In the genomic region with DNA sequence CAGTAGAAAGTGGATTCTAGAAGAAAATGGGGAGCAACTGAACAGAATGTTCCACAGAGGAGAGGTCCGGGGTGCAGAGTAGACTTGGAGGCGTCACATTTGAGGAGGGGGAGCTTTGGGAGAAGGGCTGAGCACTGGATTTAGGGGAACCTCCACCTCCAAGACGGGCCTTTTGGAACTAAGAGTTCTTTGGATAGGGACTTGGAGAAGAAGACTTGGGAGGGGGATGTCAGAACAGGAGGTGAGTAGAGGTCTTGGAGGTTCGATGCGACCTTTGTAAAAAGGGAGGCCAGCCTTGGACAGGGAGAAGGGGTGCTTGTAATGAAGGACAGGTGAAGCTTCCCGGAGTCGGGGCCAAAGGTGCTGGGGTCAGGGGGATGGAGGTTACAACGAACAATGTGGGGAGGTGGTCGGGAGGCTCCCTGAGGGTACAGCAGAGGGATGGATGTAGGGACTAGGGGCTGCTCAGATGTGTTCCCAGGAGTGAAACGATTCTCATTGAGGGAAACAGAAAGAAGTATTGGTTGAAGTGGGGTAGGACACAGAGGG, we compare ENCODE assay signal across 9 mouse cellular contexts. TPM values are rescaled to one million over a fixed set of nuclear protein-coding genes. Genes with fewer than 3 reads are reported as not detected.
DNase-seq lines count a peak whose midpoint lies in the region; ATAC-seq and TF ChIP-seq lines count a peak whose summit lies in the region.
"Had no signal": no experiment of that assay in that cellular context is flagged by ENCODE, and none has a peak within 500 bp of the region (broad histone marks: within the 10 kb centered on the region; RNA-seq: fewer than 3 reads in every experiment).

No protein-coding gene starts in this region.

- H3K9me3 ChIP-seq in embryonic facial prominence, embryonic 13.5 days, result no peaks in the 10 kb centered on the region
- H3K9me3 ChIP-seq in hindbrain, postnatal 0 days (ENCODE audit: low read length), result no peaks in the 10 kb centered on the region

- ATAC-seq in embryonic facial prominence, embryonic 13.5 days (ENCODE audit: insufficient number of reproducible peaks, insufficient read depth, low FRiP score, low TSS enrichment, low read depth), result no peak
- no peak for ATAC-seq in hindbrain, postnatal 0 days

- peaks cover 29% of the 10 kb centered on the region for H3K79me2 ChIP-seq in myocyte (ENCODE audit: control insufficient read depth, insufficient read depth)

- WGBS in embryonic facial prominence, embryonic 13.5 days, result 42% methylated on average over 10 of the region's 10 CpGs
- WGBS in hindbrain, postnatal 0 days, result 60% methylated on average over 10 of the region's 10 CpGs

- peak overlapping the region; percentile 64 for H3K4me3 ChIP-seq in layer of hippocampus, adult 2 months
- H3K4me3 ChIP-seq in embryonic facial prominence, embryonic 13.5 days, result peak overlapping the region; percentile 81
- peak overlapping the region; percentile 85 for H3K4me3 ChIP-seq in hindbrain, postnatal 0 days (ENCODE audit: low read length)
- H3K4me3 ChIP-seq in myocyte, result peak overlapping the region; percentile 77

- DNase-seq in layer of hippocampus, adult 2 months (ENCODE audit: low spot score in 2 of 2), result no peak
- DNase-seq in layer of hippocampus, adult 18-20 months (ENCODE audit: low spot score in 2 of 2), result no peak
- no peak for DNase-seq in hindbrain, postnatal 0 days (ENCODE audit: low spot score)
- DNase-seq in retina, postnatal 1 day, result no peak
- no peak for DNase-seq in spleen, postnatal 10 days (ENCODE audit: low spot score in 2 of 2)
- DNase-seq in kidney, postnatal 25 days, result no peak

- no peak for TF ChIP-seq POLR2A in myocyte (IDR thresholded peaks at IDR 0.05; ENCODE audit: insufficient read length, low read depth)

- H3K4me2 ChIP-seq in embryonic facial prominence, embryonic 13.5 days, result peak overlapping the region; percentile 96
- peak overlapping the region; percentile 97 for H3K4me2 ChIP-seq in hindbrain, postnatal 0 days (ENCODE audit: low read depth, low read length)
- H3K4me2 ChIP-seq in myocyte (ENCODE audit: low read depth), result peak overlapping the region; percentile 95

- peak overlapping the region; percentile 82 for H3K27ac ChIP-seq in layer of hippocampus, adult 2 months
- H3K27ac ChIP-seq in embryonic facial prominence, embryonic 13.5 days, result peak overlapping the region; percentile 60; the same call in 1 of the 2 replicates
- peak overlapping the region; percentile 75; the same call in 1 of the 2 replicates for H3K27ac ChIP-seq in hindbrain, postnatal 0 days

- peak overlapping the region; percentile 83 for H3ac ChIP-seq in myocyte (ENCODE audit: control insufficient read depth, insufficient read length)

- TF ChIP-seq CTCF in layer of hippocampus, adult 2 months (conservative IDR thresholded peaks at IDR 0.05), result no peak
- no peak for TF ChIP-seq CTCF in hindbrain, postnatal 0 days (IDR thresholded peaks at IDR 0.05; ENCODE audit: low read depth)

- peaks cover 20% of the 10 kb centered on the region for H3K4me1 ChIP-seq in embryonic facial prominence, embryonic 13.5 days
- peaks cover 7% of the 10 kb centered on the region for H3K4me1 ChIP-seq in hindbrain, postnatal 0 days (ENCODE audit: insufficient read depth, low read length)

- no peaks in the 10 kb centered on the region for H3K27me3 ChIP-seq in embryonic facial prominence, embryonic 13.5 days
- H3K27me3 ChIP-seq in hindbrain, postnatal 0 days (ENCODE audit: insufficient read depth, low read length), result no peaks in the 10 kb centered on the region
- H3K27me3 ChIP-seq in myocyte (ENCODE audit: control insufficient read depth, insufficient read depth, insufficient read length), result no peaks in the 10 kb centered on the region

- H3K9ac ChIP-seq in embryonic facial prominence, embryonic 13.5 days, result peak overlapping the region; percentile 92
- H3K9ac ChIP-seq in hindbrain, postnatal 0 days (replicated peaks; ENCODE audit: low read length), result peak overlapping the region; percentile 91

- H3K36me3 ChIP-seq in embryonic facial prominence, embryonic 13.5 days, result peaks cover 24% of the 10 kb centered on the region
- peaks cover 12% of the 10 kb centered on the region; the same call in 1 of the 2 replicates for H3K36me3 ChIP-seq in hindbrain, postnatal 0 days (ENCODE audit: insufficient read depth, low read length)
- no peaks in the 10 kb centered on the region for H3K36me3 ChIP-seq in myocyte (ENCODE audit: control insufficient read depth, insufficient read depth)

TF ChIP-seq in myocyte, 11 proteins besides CTCF, POLR2A, EP300 and RAD21:
- no peak for TF ChIP-seq MAX (IDR thresholded peaks at IDR 0.05; ENCODE audit: low read depth)
- no peak for TF ChIP-seq REST (IDR thresholded peaks at IDR 0.05; ENCODE audit: insufficient read depth, insufficient read length)
- TF ChIP-seq CEBPB (IDR thresholded peaks at IDR 0.05; ENCODE audit: insufficient read depth, poor library complexity, severe bottlenecking), result no peak
- no peak for TF ChIP-seq USF1 (IDR thresholded peaks at IDR 0.05; ENCODE audit: low read depth)
- TF ChIP-seq MYOG (IDR thresholded peaks at IDR 0.05; ENCODE audit: control insufficient read depth in 1 of 3, insufficient read depth in 1 of 3, insufficient read length in 2 of 3, low read depth in 2 of 3), result no peak
- no peak for TF ChIP-seq SRF (IDR thresholded peaks at IDR 0.05; ENCODE audit: control insufficient read depth, insufficient read length, low read depth)
- TF ChIP-seq TCF12 (IDR thresholded peaks at IDR 0.05; ENCODE audit: insufficient read depth, poor library complexity, severe bottlenecking), result no peak
- TF ChIP-seq E2F4 (IDR thresholded peaks at IDR 0.05; ENCODE audit: insufficient read depth), result no peak
- TF ChIP-seq TCF3 (IDR thresholded peaks at IDR 0.05; ENCODE audit: insufficient read length, low read depth), result no peak
- TF ChIP-seq MYOD1 (IDR thresholded peaks at IDR 0.05; ENCODE audit: control insufficient read depth in 1 of 3, insufficient read length in 2 of 3, low read depth in 2 of 3), result no peak
- no peak for TF ChIP-seq POLR2AphosphoS2 (IDR thresholded peaks at IDR 0.05; ENCODE audit: insufficient read length, low read depth)

RNA-seq across cellular contexts. Expression of a gene that starts 0.9 kb away (rescaled TPM):
- total RNA-seq in layer of hippocampus, adult 2 months (2021), result 100 to 1,000 TPM; 237 to 271 TPM
- total RNA-seq in layer of hippocampus, adult 18-20 months (2021), result 100 to 1,000 TPM; 257 to 266 TPM
- 272 and 278 TPM in 2 replicates for polyA plus RNA-seq in embryonic facial prominence, embryonic 13.5 days (2015; fragmentation: Nextera tagmentation; extraction: Ambion mirVana)
- 556 and 619 TPM in 2 replicates for total RNA-seq in hindbrain, postnatal 0 days (2014; rRNA removed)
- polyA plus RNA-seq in hindbrain, postnatal 0 days (2015; fragmentation: Nextera tagmentation; extraction: Ambion mirVana), result 501 and 524 TPM in 2 replicates
- 247 TPM for polyA plus RNA-seq in myocyte (2012; fragmentation: generic; extraction: Trizol)

RNA-seq across cellular contexts. Expression of a gene that starts 17.4 kb away (rescaled TPM):
- total RNA-seq in layer of hippocampus, adult 2 months (2021), result not detected
- total RNA-seq in layer of hippocampus, adult 18-20 months (2021), result not detected
- polyA plus RNA-seq in embryonic facial prominence, embryonic 13.5 days (2015; fragmentation: Nextera tagmentation; extraction: Ambion mirVana), result not detected in 2 replicates
- not detected in 2 replicates for total RNA-seq in hindbrain, postnatal 0 days (2014; rRNA removed)
- polyA plus RNA-seq in hindbrain, postnatal 0 days (2015; fragmentation: Nextera tagmentation; extraction: Ambion mirVana), result 0.67 and 0.68 TPM in 2 replicates
- not detected for polyA plus RNA-seq in myocyte (2012; fragmentation: generic; extraction: Trizol)
- total RNA-seq: adrenal gland, postnatal 4 days had no signal

RNA-seq across cellular contexts. Expression of a gene that starts 42.0 kb away (rescaled TPM):
- 1 to 10 TPM; 3.5 to 4.7 TPM for total RNA-seq in layer of hippocampus, adult 2 months (2021)
- 1 to 10 TPM; 2.0 to 2.9 TPM for total RNA-seq in layer of hippocampus, adult 18-20 months (2021)
- polyA plus RNA-seq in embryonic facial prominence, embryonic 13.5 days (2015; fragmentation: Nextera tagmentation; extraction: Ambion mirVana), result 28.2 and 29.1 TPM in 2 replicates
- 18.1 and 19.2 TPM in 2 replicates for total RNA-seq in hindbrain, postnatal 0 days (2014; rRNA removed)
- polyA plus RNA-seq in hindbrain, postnatal 0 days (2015; fragmentation: Nextera tagmentation; extraction: Ambion mirVana), result 9.5 and 9.7 TPM in 2 replicates
- 113 TPM for polyA plus RNA-seq in myocyte (2012; fragmentation: generic; extraction: Trizol)
